Mouse (Mus musculus) urinary bladder, adult 18-20 months (tissue): ENCODE data around the gene Vhl.
A peak's percentile ranks its signal among the peaks of the same experiment; 100 is the strongest.

Experiments
- DNase-seq, 2 experiments: peaks; one replicate each; pipeline ENCODE4 v3.0.0; 2022; ENCODE audit warnings: low spot score in 2 of 2, mixed read lengths in 2 of 2

The Vhl gene

DNA sequence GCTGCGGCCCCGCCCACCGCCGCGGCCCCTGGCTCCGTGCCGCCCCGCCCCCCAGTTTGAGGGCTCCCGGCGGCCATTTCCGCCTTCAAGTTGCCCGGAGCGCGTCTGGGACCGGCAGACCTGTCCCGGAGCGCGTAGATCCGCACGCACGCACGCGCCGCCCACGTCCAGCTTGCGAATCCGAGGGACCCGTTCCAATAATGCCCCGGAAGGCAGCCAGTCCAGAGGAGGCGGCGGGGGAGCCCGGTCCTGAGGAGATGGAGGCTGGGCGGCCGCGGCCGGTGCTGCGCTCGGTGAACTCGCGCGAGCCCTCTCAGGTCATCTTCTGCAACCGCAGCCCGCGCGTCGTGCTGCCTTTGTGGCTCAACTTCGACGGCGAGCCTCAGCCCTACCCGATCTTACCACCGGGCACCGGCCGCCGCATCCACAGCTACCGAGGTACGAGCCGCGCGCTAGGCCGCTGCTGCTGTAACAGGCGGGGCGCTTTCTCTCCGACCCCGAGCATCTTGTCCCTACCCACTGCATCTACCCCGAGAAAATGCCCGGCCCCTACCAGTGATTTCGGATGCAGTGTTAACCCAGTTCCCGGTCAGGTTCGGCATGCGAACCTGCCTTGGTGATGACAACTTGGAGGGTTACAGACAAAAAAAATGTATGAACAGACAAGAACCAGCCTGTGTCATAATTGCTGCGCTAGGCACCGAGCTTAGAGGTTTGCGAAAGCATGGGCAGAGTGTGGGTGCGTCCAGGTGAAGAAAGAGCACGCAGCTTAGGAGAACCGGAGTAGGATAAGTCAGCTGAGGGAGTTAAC lies at the start of gene Vhl:
Gene Vhl (plus strand): TSS at position 19 of the 811 bp plus-strand sequence.
- DNase-seq = peak; percentile 83 to 84

DNA sequence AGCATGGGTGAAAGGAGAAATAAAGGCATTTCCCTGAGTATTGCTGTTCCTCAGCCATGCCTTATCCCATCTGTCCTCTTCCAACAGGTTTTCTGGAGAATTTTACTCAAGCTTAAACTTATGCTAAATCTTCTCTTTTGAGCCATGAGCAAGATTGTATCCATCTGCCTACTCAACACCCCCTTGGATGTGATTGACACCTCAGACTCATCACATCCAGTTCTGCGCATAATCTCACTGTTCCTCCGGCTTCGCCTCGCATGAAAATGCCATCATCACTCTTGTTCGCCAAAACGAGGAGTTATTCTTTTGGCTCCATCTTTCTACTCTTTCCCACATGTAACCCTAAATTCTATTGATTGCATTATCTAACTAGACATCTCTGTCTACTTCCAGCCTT lies 47.7 kb upstream of the Vhl start:
- no peak for DNase-seq

DNA sequence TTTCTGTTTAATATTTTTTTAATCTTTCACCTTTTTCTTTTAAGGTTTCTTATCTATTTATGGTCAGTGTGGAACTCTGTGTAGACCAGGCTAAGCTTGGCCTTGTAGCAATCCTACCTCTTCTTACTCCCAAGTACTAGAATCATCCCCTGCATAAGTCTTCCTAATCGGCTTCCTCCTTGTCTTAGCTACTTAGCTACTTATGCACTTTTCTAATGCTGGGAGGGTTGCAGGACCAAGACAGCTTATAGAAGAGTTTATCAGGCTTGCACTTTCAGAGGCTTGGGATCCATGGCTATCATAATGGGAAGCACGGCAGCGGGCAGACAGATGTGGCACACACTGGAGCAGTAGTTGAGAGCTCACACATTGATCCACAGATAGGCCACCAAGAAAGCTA lies 44.5 kb upstream of the Vhl start:
- no peak for DNase-seq

DNA sequence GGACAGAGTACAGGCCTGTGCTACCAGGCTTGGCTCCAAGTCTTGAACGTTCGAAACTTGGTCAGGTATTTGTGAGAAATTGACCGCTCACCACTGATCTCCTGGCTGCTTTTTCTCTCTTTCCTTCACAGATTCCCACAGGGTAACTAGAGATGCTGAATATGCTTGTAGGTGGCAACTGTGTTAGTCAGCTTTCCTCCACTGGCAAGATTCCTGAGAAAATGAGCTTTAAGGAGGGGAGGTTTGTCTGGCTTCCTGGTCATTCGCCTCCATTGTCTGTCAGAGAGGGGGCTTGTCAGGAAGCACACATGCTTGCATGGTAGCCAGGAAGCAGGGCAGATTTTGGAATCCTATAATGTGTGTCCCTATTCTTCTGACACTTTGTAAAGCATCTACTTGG lies 40.7 kb upstream of the Vhl start:
- DNase-seq = no peak

DNA sequence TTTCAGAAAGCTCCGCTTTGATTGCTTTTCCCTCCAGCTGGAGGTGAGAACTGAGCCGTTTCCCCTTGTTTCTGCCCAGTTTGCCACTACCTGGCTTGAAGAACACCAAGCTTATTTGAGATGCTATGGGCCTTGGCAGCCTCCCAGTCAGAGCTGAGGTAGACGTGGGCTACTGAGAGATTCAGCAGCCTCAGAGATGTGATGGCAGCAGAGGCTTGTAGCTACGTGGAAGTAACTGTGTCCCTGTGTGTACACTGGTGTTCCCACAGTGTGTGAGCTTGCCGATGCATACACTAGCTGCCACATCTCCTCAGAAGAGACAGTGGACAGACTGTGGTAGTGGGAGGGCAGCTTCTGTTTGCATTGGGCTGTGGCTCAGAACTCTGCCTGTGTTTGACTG lies 38.7 kb upstream of the Vhl start:
- no peak for DNase-seq

DNA sequence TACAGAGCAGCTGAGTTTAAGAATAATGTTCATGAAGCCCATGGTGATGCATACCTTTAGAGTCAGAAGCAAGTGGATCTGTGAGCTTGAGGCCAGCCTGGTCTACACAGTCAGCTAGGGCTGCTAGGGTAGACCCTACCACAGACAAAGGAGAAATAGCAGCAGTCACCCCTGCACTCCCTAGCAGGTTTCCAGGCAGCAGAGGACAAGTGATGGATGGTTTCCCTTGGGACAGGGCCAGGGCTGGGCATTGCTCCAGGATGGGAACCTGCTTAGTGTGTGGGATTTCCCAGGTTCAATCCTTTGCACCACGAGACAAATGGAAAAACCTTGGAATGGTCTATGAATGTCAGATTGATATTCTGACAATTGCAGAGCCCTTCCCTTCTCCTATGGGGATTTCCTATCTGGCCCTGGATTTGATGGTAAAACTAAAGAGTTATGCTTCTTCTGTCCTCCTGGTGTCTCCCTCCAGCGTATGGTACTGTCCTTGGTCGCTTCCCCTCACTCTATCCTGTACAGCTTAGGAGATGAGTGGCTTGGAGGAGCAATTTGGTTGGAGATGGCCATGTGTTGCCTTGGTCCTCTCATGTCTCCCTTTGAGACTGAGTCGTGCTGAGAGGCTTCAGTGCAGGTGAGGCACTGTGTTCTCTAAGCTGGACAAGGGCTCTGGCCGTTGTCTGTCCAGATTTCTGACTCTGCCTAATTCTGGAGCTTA lies 37.1 kb upstream of the Vhl start:
- DNase-seq = no peak

DNA sequence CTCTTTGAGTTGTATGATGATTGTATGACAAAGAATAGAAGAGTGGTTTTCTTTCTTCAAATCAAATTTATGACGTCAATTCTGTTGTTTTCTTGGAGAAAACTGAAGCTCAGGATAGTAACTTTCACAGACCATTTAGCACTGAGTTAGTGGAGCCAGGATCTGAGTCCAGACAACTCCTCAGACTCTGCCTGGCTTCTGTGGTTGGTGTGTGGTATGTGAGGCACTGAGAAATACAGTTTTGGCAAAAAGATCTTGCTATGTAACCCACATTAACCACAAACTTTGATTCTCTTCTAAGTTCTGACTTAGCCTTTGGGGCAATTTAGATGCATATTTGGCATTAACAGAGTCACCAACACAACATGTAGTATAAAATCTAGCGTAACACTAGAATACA lies 31.1 kb upstream of the Vhl start:
- no peak for DNase-seq

DNA sequence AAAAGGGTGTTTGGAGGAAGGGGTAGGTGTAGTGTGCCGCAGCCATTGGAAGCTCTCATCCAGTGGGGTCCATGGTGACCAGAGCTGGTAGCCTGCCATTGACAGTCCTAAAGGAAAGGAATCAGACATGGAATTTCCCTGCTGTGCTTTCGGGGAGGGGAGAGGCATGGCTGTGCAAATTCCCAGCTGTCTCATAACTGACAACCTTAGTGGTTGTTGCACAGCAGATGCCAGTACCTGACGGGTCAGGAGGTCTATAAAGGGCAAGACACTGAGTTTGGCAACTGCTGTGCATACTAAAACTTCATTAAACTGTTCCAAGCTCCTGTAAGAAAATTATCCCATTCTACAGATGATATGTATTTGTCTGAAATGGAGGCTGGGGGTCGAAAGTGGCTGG lies 25.8 kb upstream of the Vhl start:
- no peak for DNase-seq

DNA sequence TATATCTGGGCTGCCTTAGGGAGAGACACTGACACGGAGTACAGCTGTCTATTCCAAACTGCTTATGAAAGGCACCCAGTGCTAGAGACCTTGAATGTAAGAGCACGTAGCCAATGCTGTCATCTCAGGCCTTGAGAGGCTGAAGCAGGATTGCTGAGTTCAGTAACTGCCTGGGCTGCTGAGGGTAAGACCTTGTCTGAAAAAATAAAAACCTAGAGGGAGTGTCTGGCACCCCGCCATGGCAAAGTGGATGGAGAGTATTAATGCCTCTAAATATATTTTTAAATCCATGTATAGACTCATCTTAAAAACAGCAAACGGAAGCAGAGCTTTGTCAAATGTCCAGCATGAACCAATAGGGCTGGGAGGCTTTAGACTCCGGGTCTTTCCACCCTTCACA lies 23.9 kb upstream of the Vhl start:
- no peak for DNase-seq

DNA sequence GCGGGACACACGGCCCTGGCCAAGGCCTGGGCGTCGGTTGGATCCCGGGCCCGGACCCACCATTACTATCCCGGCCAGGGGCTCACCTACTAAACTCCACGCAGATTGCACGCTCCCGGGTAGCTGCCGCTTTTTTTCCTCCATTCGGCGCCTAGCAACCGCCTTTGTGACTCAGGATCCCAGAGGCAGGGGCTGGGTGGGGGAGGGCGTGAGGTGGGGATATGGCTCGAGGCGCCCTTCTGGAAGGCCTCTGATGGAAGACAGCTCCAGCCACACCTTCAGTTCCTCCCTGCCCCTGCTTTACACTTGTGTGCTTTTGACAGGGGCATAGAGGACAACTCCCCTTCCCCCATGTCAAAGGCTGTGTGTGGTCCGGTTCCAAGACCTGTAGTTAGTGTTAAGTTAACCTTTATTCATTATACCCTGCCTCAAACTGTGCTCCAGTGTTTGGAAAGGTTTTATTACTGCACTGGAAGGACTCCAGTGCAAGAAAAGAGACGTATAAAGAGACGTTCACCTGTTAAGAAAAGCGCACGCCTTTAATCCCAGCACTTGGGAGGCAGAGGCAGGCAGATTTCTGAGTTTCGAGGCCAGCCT lies 23.1 kb upstream of the Vhl start, which contains the start of gene Fancd2os:
Gene Fancd2os (minus strand): TSS at position 173 of the 597 bp plus-strand sequence.
- DNase-seq = no peak

DNA sequence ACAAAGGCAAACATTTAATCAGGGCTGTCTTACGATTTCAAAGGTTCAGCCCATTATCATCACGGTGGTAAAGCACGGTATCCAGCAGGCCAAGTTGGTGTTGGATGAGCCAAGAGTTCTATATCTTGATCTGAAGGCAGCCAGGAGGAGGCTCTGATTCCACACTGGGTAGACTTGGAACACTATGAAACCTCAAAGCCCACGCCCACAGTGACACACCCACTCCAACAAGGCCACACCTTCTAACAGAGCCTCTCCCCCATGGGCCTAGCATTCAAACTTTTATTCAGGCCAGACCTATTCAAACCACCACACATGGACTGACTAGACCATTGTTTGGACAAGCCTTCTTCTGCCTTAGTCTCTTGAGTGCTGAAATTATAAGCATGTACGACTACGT lies 20.9 kb upstream of the Vhl start:
- DNase-seq = no peak

DNA sequence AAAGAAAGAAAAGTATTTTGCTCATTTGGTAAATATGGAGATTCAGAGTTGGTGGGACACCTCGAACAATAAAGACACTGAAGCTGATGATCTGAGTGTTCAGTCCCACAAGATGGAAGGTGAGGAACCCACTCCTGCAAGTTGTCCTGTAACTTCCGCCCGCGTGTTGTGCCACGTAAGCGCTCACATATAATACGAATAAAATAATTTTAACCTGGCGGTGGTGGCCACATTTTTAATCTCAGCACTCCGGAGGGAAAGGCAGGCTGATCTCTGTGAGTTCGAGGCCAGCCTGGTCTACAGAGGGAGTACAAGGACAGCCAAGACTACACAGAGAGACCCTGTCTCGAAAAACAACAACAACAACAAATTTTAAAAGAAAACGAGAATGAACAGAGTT lies 19.8 kb upstream of the Vhl start:
- DNase-seq = no peak

DNA sequence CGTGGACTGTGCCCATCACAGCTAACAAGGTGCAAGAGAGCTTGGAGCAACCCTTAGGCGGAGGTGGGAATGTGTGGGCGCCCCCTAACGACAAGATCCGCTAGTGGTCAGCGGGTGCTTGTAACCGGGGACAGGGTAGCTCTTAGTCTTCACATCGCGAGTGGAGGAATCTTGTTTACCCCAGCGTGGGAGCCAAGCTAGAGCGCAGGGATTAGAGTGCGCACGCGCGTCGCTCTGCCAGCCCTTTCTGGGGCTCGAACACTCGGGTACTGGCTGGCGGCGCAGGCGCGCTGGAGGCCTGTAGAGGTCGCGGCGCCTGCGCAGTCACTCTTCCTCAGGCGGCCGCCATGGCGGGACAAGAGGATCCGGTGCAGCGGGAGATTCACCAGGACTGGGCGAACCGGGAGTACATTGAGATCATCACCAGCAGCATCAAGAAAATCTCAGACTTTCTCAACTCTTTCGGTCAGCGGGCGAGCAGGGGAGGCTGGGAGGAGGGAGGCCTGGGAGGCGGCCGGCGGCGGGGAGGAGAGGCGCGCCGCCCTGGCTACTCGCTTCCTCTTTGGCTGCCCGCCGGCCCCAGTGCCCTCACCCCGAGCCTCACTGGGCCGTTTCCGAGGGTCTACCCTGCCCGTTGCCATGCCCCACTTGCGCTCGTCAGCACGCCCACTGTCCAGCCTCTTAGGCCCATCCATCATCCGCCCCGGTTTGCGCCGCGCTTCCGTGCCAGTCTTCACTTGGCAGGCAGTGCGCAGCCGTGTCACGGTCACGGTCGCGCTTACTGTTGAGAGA lies 19.1 kb upstream of the Vhl start, which contains the start of gene Brk1:
Gene Brk1 (plus strand): TSS at position 341 of the 792 bp plus-strand sequence.
- DNase-seq = peak; percentile 73 to 80

DNA sequence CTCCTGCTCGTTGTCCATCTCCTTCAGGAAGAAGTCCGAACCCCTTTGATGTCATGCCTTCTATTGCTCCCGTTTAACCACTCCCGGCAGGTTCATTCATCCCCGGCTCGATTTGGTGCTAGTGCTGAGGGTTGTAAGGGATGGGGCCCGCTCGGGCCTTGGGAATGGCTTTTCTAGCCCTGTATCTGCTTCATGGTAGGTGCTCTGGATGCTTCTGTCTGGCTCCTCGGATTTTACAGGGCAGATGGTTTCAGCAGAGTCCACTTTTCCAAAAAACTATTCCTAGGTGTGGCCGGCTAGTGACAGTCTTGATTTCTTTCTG lies 18.6 kb upstream of the Vhl start:
- DNase-seq = no peak

DNA sequence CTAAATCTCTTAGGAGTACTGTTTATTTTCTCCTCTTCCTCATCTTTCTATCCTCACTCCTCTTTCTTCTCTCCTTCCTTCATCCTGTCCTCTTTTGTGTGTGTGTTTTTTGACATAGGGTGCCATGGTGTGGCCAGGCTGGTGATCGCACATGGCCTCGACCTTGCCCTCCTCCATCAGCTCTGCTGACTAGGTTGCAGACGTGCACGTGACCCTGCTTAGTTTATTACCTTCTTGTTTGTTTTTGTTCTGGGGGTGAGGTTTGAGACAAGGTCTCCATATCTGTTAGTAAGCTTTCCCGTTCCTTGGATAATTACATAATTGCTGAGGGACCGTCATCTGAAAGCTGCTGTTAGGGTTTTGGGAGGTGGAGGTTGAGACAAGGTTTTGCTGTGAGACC lies 14.9 kb upstream of the Vhl start:
- no peak for DNase-seq

DNA sequence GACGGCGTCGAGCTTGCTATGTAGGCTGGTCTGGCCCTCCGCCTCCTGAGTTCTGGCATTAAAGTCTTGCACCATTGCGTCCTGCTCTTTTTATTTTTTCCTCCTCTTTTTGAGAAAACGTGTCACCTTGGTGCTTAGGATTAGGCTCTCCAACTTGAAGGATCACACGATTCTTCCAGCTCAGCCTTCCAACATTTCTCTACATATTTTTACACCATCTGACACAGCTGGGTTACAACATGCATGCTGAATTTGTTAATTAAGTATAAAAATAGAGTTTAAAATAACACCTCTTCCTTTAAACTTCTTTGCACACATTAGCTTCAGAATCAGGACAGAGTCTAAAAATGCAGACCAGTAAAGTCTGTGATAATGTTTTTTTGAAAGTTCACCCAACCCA lies 14.5 kb upstream of the Vhl start:
- DNase-seq = no peak

DNA sequence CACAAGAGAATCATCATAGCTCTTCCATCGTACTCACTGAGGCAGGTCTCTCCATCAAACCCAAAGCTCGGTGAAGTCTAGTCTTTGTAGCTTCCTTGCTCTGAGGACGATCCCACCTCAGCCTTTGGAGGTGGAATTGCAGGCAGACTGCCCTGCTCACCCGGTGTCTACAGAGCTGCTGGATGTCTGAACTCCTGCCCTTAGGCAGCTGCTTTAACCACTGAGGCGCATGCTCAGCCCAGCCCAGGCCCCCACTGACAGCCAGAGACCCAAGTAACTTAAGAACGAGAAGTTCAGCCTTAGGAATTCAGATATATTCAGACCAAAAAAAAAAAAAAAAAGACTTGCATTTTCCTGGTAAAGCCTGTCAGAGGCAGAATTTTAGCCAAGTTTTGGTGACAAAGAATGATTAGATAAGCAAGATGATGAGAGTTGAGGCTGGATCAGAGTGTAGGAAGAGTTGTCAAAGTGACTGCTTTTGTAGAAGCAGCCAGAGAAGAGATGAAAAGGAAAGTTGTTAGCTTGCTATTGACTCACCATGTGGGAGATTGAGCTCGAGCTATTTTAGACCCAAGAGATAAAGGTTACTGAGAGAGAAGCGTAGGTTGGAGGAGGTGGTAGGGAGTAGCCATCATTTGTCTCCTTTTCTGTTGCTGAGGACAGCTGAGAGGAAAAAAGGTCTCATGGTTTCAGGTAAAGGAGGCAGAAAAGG lies 11.3 kb upstream of the Vhl start:
- no peak for DNase-seq

DNA sequence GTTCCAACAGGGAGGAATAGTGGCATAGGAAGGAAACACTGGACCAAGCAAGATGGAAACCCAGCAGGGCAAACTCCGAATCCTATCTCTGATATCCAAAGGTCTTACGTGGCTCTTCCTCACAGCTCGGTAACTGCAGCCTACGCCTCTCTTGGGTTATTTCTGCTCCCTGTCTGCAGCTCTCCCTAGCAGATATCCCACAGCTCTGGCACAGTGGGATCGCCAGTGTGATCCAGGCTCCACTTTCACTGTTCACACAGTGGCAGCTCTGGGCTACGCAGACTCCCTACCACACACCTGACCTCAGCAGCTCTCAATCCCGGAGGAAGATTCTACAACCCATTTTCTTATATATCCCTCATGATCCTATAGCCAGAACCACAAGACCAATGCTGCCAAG lies 9.6 kb upstream of the Vhl start:
- DNase-seq = no peak

DNA sequence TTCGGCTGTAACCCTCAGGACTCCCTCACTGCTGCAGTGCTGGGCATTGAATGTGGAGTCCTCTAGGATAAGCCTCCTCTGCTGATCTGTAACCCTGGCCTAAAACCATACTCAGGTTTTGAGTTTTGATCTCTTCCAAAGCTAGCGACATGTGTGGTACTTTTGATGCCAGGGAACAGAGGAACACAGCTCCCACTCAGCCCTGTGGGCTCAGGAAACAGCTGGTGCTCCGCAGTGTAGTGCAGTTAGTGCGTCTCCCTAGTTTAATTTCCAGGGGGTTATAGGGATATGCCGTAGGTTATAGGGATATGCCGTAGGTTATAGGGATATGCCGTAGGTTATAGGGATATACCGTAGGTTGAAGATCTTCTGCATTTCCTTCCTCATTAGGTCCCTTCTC lies 8.8 kb upstream of the Vhl start:
- no peak for DNase-seq

DNA sequence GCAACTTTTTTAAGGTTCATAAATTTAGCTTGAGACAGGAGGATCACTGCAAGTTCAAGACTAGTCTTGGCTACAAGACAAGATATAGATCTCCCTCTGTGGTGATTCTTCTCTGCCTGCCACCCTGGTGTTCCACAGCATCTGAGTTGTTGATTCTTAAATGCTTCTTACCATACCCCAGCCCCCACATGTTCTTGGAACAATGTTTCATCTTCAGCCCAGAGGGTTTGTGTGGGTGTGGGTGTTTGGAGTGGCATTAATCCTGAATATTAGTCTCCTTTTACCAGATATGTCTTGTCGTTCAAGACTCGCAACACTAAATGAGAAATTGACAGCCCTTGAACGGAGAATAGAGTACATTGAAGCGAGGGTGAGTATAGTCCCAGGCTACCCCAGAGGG lies 8.3 kb upstream of the Vhl start:
- no peak for DNase-seq

DNA sequence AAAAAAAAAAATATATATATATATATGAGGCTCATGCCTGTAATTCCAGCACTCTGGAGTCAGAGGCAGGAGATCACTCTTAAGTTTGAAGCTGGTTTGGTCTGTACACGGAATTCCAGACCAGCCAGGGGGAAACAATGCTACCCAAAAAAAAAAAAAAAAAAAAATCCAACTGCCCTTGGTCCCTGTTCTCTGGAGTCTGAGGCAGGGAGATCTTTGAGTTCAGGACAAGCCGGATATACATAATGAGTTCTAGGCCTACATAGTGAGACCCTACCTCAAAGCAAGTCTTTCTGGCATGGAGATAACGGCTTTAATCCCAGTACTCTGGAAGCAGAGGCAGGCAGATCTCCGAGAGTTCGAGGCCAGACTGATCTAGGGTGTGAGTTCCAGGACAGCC lies 373 bp upstream of the Vhl start:
- DNase-seq = no peak
